ENCODE assay signal across 8 mouse cellular contexts in the genomic region with DNA sequence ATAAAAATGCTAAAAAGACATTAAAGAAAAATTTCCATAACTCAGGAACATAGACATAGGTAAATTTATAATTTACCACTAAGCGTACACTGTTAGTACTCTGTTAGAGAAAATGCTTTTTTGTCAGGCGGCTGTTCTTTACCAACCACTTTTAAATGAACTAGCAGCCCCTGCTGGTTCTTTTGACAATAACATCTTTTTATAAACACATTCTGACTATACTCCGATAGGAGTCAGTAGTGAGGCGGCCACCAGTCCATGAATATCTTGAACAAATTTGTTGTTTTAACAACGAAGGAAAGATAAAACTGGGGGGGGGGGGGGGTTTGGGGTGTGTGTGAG. TPM values are rescaled to one million over a fixed set of nuclear protein-coding genes. Genes with fewer than 3 reads are reported as not detected.
DNase-seq lines count a peak whose midpoint lies in the region; ATAC-seq and TF ChIP-seq lines count a peak whose summit lies in the region.

No protein-coding gene starts in this region.

- no peak for TF ChIP-seq CTCF in thymus, adult 2 months (IDR thresholded peaks at IDR 0.05; ENCODE audit: borderline replicate concordance, control insufficient read depth, extremely low read depth, insufficient read depth, low read length, poor library complexity)
- TF ChIP-seq CTCF in lung, postnatal 0 days (IDR thresholded peaks at IDR 0.05): peak; percentile 94

- no peak for ATAC-seq in forebrain, embryonic 13.5 days
- ATAC-seq in lung, postnatal 0 days: peak; percentile 23

- H3K36me3 ChIP-seq in forebrain, embryonic 10.5 days (replicated peaks): no peaks in the 10 kb centered on the region
- no peaks in the 10 kb centered on the region for H3K36me3 ChIP-seq in forebrain, embryonic 13.5 days (ENCODE audit: poor library complexity, severe bottlenecking)
- H3K36me3 ChIP-seq in thymus, adult 2 months (ENCODE audit: control insufficient read depth, insufficient read depth, low read length): no peaks in the 10 kb centered on the region
- peaks cover under 1% of the 10 kb centered on the region; the same call in 1 of the 2 replicates for H3K36me3 ChIP-seq in embryonic facial prominence, embryonic 10.5 days (replicated peaks)
- H3K36me3 ChIP-seq in lung, postnatal 0 days (ENCODE audit: insufficient read depth, low read length): no peaks in the 10 kb centered on the region
- no peaks in the 10 kb centered on the region for H3K36me3 ChIP-seq in splenic B cell, adult 2 months (ENCODE audit: control insufficient read depth, insufficient read depth, low read length, poor library complexity, severe bottlenecking)

- peaks cover 36% of the 10 kb centered on the region for H3K4me1 ChIP-seq in forebrain, embryonic 10.5 days
- peaks cover 17% of the 10 kb centered on the region for H3K4me1 ChIP-seq in forebrain, embryonic 13.5 days
- H3K4me1 ChIP-seq in thymus, adult 2 months (replicated peaks; ENCODE audit: control insufficient read depth, insufficient read depth, low read length): peaks cover 5% of the 10 kb centered on the region; the same call in 1 of the 2 replicates
- H3K4me1 ChIP-seq in embryonic facial prominence, embryonic 10.5 days: peaks cover 24% of the 10 kb centered on the region
- H3K4me1 ChIP-seq in lung, postnatal 0 days (ENCODE audit: insufficient read depth, low read depth, low read length): 0 out of 2 replicates have a peak, but pooled peaks cover 5% of the 10 kb centered on the region

- no peak overlapping the region for H3K9ac ChIP-seq in forebrain, embryonic 13.5 days
- no peak overlapping the region for H3K9ac ChIP-seq in lung, postnatal 0 days (replicated peaks; ENCODE audit: low read depth)

- WGBS in forebrain, embryonic 10.5 days: 19% methylated on average over 5 of the region's 5 CpGs
- WGBS in forebrain, embryonic 13.5 days: 19% methylated on average over 5 of the region's 5 CpGs
- WGBS in thymus, adult 2 months: 11% methylated on average over 5 of the region's 5 CpGs
- 18% methylated on average over 5 of the region's 5 CpGs for WGBS in embryonic facial prominence, embryonic 10.5 days
- WGBS in lung, postnatal 0 days: 15% methylated on average over 5 of the region's 5 CpGs

- TF ChIP-seq POLR2A in thymus, adult 2 months (IDR thresholded peaks at IDR 0.05; ENCODE audit: control insufficient read depth, extremely low read depth, insufficient read depth, low read length, poor library complexity): no peak

- TF ChIP-seq EP300 in lung, postnatal 0 days (IDR thresholded peaks at IDR 0.05): peak; percentile 45; the same call in 1 of the 2 replicates

- H3K27me3 ChIP-seq in forebrain, embryonic 10.5 days (ENCODE audit: poor library complexity, severe bottlenecking): no peaks in the 10 kb centered on the region
- H3K27me3 ChIP-seq in forebrain, embryonic 13.5 days: no peaks in the 10 kb centered on the region
- H3K27me3 ChIP-seq in thymus, adult 2 months (ENCODE audit: control insufficient read depth, insufficient read depth, low read length): no peaks in the 10 kb centered on the region
- no peaks in the 10 kb centered on the region for H3K27me3 ChIP-seq in embryonic facial prominence, embryonic 10.5 days (replicated peaks; ENCODE audit: low read depth, poor library complexity, severe bottlenecking)
- no peaks in the 10 kb centered on the region for H3K27me3 ChIP-seq in lung, postnatal 0 days (replicated peaks; ENCODE audit: insufficient read depth, low read length)
- no peaks in the 10 kb centered on the region for H3K27me3 ChIP-seq in splenic B cell, adult 2 months (ENCODE audit: control insufficient read depth, insufficient read depth, low read length, poor library complexity, severe bottlenecking)

- no peak overlapping the region for H3K4me3 ChIP-seq in forebrain, embryonic 10.5 days
- H3K4me3 ChIP-seq in forebrain, embryonic 13.5 days: no peak overlapping the region
- H3K4me3 ChIP-seq in thymus, adult 2 months (ENCODE audit: control insufficient read depth, insufficient read depth, low read length): no peak overlapping the region
- H3K4me3 ChIP-seq in embryonic facial prominence, embryonic 10.5 days: peak overlapping the region; percentile 26; the same call in 1 of the 2 replicates
- H3K4me3 ChIP-seq in lung, postnatal 0 days (ENCODE audit: low read depth, low read length): no peak overlapping the region

- no peaks in the 10 kb centered on the region for H3K9me3 ChIP-seq in forebrain, embryonic 10.5 days
- no peaks in the 10 kb centered on the region for H3K9me3 ChIP-seq in forebrain, embryonic 13.5 days (replicated peaks)
- no peaks in the 10 kb centered on the region for H3K9me3 ChIP-seq in embryonic facial prominence, embryonic 10.5 days
- H3K9me3 ChIP-seq in lung, postnatal 0 days (ENCODE audit: low read length): no peaks in the 10 kb centered on the region

- no peak overlapping the region for H3K4me2 ChIP-seq in forebrain, embryonic 13.5 days
- H3K4me2 ChIP-seq in lung, postnatal 0 days (replicated peaks; ENCODE audit: low read depth, low read length): no peak overlapping the region

- peak; percentile 49 for DNase-seq in forebrain, embryonic 10.5 days (ENCODE audit: extremely low spot score, low spot score)
- peak; percentile 45 for DNase-seq in thymus, adult 2 months
- DNase-seq in thymus, postnatal 4 days: no peak
- peak; percentile 47 for DNase-seq in embryonic facial prominence, embryonic 10.5 days (ENCODE audit: low spot score)
- peak; percentile 25 to 71 for DNase-seq in kidney, postnatal 36 days
- peak; percentile 91 for DNase-seq in lung, postnatal 0 days (ENCODE audit: low spot score)
- peak; percentile 90 for DNase-seq in splenic B cell, adult 2 months (ENCODE audit: low read depth, low spot score)

- H3K27ac ChIP-seq in forebrain, embryonic 10.5 days: no peak overlapping the region
- H3K27ac ChIP-seq in forebrain, embryonic 13.5 days: no peak overlapping the region
- no peak overlapping the region for H3K27ac ChIP-seq in thymus, adult 2 months (ENCODE audit: control insufficient read depth, insufficient read depth, low read length)
- no peak overlapping the region for H3K27ac ChIP-seq in embryonic facial prominence, embryonic 10.5 days (replicated peaks)
- H3K27ac ChIP-seq in lung, postnatal 0 days (ENCODE audit: low read length): no peak overlapping the region

RNA-seq across cellular contexts. Expression of gene Nemf, which starts 3.7 kb away (rescaled TPM):
- polyA plus RNA-seq in forebrain, embryonic 10.5 days (2016; fragmentation: Nextera tagmentation; extraction: Ambion mirVana): 95.2 and 97.8 TPM in 2 replicates
- 99.3 and 99.9 TPM in 2 replicates for polyA plus RNA-seq in forebrain, embryonic 13.5 days (2015; fragmentation: Nextera tagmentation; extraction: Ambion mirVana)
- polyA plus RNA-seq in thymus, adult 2 months (2012; rRNA removed): 7.3 and 8.5 TPM in 2 replicates
- 95.0 and 98.7 TPM in 2 replicates for polyA plus RNA-seq in embryonic facial prominence, embryonic 10.5 days (2016; fragmentation: Nextera tagmentation; extraction: Ambion mirVana)
- 65.5 and 68.5 TPM in 2 replicates for polyA plus RNA-seq in lung, postnatal 0 days (2015; fragmentation: Nextera tagmentation; extraction: Ambion mirVana)

RNA-seq across cellular contexts. Expression of gene Arf6, which starts 11.3 kb away (rescaled TPM):
- polyA plus RNA-seq in forebrain, embryonic 10.5 days (2016; fragmentation: Nextera tagmentation; extraction: Ambion mirVana): 32.6 and 33.5 TPM in 2 replicates
- polyA plus RNA-seq in forebrain, embryonic 13.5 days (2015; fragmentation: Nextera tagmentation; extraction: Ambion mirVana): 25.4 and 29.0 TPM in 2 replicates
- polyA plus RNA-seq in thymus, adult 2 months (2012; rRNA removed): 226 and 341 TPM in 2 replicates
- 37.4 and 38.7 TPM in 2 replicates for polyA plus RNA-seq in embryonic facial prominence, embryonic 10.5 days (2016; fragmentation: Nextera tagmentation; extraction: Ambion mirVana)
- polyA plus RNA-seq in lung, postnatal 0 days (2015; fragmentation: Nextera tagmentation; extraction: Ambion mirVana): 86.3 and 92.5 TPM in 2 replicates

RNA-seq across cellular contexts. Expression of gene Gm9887, which starts 11.6 kb away (rescaled TPM):
- polyA plus RNA-seq in forebrain, embryonic 10.5 days (2016; fragmentation: Nextera tagmentation; extraction: Ambion mirVana): 0.84 and 1.2 TPM in 2 replicates
- 0.63 and 0.80 TPM in 2 replicates for polyA plus RNA-seq in forebrain, embryonic 13.5 days (2015; fragmentation: Nextera tagmentation; extraction: Ambion mirVana)
- polyA plus RNA-seq in thymus, adult 2 months (2012; rRNA removed): 1.1 and 2.8 TPM in 2 replicates
- 0.90 and 1.5 TPM in 2 replicates for polyA plus RNA-seq in embryonic facial prominence, embryonic 10.5 days (2016; fragmentation: Nextera tagmentation; extraction: Ambion mirVana)
- 2.6 and 3.2 TPM in 2 replicates for polyA plus RNA-seq in lung, postnatal 0 days (2015; fragmentation: Nextera tagmentation; extraction: Ambion mirVana)
